Mouse (Mus musculus) inflammation-experienced regulatory T-cells, adult 6 months (primary cell): ENCODE data around the gene Ilkap. TPM values are rescaled to one million over a fixed set of nuclear protein-coding genes. Genes with fewer than 3 reads are reported as not detected.
A peak's percentile ranks its signal among the peaks of the same experiment; 100 is the strongest.

Experiments
- ATAC-seq: one replicate; pipeline ENCODE4 v1.8.0; 2017
- polyA plus RNA-seq, 3 experiments: library from polyadenylated mRNA; unstranded; fragments of 100-300 nt; shearing (Covaris generic); gene quantifications; one replicate each; pipeline ENCODE4 v1.2.1; 2017

The Ilkap gene
- polyA plus RNA-seq = 10 to 100 TPM; 30.1 to 46.9 (median 37.7) TPM

DNA sequence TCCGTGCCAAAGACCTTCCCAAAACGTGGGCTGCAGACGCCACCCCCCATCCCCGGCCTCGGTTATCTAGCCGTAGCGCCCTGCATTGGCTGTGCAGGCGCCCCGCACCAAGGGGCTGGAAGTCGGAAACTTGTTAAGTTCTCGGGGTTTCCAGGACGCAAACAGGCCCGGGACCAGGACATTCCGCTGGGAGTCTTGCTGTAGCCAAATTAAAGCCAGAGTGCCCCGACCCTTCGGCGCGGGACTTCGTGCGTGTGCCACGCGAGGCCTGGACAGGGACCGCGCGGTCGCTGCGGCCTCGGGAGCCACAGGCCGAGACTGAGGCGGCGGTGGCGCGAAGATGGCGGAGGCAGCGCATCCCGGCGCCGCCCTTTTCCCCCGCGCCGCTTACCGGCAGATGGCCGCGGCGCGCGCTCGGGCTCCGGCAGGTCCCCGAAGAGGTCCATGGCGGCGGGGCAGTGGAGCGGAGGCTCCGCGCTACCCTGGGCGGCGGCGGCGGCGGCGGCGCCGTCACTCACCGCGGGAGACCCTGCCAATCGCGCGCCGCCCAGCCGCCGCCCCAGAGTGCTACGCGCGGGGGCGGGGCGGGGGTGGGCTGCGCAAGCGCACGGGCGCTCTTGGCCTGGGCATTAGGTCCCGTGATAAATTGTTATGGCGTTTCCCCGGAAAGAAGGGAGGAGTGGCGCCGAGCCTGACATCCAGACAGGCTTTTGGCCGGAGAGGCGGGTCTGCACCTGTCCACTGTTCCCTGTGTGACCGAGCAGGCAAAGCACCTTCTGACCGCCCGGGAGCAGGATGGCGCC lies at the start of gene Ilkap:
Ilkap (minus strand) TSS at position 556 of the 803 bp plus-strand sequence.
- ATAC-seq = peak; percentile 86

DNA sequence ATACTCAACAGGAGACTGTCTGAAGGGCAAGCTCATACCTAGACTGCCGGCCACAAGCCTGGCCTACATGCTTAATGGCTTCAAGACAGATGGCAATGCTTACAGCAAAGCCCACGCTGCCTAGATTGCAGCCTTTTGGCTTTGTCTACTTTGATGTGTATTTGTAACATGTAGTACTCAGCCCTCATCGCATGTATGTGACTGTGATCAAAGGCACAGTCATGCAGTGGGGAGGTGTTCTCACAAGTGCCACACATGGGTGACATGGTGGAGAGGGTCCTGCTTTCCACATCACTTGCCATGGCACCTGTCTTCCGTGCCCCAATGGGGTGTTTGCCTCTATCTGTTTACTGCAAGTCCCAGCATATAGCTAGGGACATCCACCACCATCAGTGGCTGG lies 47.9 kb upstream of the Ilkap start:
- no peak for ATAC-seq

DNA sequence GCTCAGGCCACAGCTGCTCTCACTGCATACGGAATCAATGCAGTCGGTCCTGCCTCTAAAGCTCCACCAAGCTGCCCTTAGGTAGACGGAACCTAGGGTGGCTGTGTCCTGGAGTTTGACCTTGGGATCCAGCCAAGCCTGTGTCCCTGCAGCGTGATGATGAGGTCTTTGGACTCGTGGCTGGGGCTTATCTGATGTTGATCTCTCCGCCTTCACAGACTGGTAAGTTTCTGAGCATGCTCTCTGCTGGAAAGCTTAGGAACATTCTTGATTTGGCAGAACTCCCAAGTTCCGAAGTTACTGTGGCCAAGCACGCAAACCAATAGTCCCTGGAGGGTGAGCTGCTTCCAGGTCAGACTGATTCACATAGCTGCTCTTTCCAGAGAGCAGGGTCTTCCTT lies 47.4 kb upstream of the Ilkap start:
- no peak for ATAC-seq

DNA sequence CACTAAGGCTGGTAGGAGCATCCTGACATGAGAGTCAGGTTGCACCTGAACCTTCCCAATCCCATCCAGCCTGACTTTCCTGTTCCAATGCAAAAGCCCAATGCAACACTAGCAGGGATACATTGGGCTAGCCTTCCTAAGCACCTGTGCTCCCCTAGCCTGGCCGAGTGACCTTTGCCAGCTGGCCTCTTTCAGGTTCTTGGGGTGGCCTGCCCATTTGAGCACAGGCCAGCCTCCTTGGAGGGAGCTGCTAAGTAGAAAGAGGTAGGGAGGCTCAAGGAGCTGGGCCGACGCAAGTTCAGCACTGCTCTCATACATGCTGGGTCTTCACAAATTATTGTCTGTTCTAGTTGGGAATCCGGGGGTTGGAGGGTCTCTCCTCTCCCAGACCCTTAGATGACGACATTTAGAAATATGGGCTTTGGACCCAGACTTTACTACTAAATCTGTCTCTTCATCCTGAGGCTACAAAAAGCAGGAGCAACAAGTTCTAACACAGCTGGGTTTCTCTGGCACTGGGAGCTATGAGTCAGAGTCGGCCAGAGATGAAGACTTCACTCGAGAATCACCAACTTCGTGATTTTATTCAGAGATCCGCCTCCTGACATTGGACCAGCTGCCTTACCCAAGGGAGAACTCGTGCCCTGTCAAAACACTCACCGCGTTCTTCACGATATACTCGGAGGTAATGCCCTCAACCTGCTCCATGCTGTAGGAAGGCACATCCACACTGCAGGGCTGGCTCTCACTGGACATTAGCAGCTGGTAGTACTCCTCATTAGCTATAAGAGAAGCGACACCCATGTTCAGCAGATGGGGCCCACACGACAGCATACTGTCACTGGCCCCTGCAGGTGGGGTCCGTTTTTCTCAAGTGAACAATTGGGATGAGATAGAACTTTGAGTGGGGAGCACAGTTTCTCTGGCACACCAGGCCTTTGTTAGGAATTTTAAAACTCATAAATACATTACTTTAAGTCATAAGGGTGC lies 46.5 kb upstream of the Ilkap start:
- no peak for ATAC-seq

DNA sequence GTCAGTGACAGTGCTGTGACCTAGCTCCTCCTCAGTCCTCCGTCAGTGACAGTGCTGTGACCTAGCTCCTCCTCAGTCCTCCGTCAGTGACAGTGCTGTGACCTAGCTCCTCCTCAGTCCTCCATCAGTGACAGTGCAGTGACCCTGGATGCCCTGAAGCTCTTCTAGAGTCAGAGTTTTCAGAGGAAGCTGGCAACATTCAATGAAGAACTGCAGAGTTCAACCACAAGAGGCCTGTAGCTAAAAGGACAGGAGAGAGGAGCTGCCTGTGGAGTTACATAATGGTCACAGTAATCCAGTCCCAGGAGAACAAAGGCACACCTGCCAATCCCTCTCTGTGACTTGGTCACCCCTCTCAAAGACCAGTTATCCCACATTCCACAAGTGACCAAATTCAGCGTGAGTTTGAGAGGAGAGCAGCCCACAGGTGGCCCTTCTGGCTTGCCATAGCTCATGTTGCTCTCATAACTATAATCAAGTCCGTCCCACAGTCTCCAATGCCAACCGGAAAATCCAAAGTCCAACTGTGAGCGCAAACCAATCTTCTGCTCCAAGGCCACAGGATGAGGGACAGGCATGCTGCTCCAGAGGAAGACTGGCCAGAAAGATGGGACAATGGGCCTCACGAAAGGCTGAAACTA lies 43.9 kb upstream of the Ilkap start:
- no peak for ATAC-seq

DNA sequence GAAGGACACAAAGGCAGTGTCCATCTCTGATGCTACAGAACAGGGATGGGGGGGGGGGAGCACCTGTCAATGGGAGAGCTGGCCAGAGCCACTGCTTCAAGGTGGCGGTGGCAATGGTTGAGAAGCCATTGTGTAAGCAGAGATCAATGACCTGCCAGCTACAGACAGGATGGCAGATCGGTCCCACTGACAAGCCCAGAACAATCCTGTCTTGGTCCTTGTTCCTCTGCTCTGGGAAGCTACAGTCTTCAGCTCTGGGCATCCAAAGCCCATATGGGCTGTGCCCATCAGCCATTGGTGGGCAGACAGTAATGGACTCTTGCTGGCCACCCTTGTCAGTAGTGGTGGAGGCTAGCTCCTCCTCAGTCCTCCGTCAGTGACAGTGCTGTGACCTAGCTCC lies 43.2 kb upstream of the Ilkap start:
- no peak for ATAC-seq

DNA sequence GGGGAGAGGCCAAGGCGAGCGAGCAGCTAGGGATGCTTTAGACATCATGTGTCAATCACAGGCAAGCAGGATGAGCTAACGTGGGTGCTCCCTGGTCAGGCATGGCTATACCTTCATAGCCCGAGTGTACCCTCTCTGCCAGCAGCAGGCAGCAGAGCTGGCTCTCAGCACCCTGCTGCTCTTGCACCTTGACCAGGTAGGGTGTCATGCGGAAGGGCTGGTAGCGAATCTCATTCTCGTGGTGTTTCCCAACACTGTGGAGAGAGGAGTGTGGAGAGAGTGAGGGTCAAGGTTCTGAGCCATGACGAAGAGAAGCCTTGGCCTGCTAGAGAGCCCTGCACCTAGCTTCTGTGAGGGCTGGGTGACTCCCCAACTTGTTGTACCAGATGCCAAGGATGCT lies 41.2 kb upstream of the Ilkap start:
- no peak for ATAC-seq

DNA sequence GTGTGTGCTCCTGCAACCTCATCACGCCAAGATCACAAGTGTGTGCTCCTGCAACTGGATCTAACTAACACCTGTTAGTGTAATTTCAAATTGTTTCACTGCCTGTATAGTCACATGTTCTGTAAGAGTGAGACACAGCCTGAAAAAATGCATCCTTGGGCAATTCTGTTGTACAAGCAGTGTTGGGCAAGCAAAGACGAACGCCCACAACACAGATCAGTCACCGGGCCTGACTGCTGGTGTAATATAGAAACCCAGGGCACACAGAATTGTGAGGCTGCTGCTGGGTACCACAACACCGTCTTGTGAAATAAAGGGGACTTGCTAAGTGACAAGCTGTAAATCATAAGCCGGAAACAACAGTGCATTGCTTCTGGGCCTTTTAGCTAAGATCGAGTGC lies 39.0 kb upstream of the Ilkap start:
- ATAC-seq = no peak

DNA sequence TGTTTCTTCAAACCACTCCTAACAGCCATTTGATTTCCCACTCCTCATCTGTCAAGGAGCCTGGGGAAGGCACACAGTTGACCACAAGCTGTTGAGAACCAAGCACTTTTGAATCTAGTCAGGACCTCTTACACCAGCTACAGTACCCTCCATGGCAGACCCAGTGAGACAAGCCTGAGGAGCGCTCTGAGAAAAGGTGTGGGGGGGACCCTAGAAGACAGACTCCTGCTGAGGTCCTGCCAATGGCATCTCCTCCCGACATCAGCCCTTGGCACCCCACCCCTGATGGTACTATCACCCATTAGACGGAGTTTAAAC lies 38.4 kb upstream of the Ilkap start:
- ATAC-seq = no peak

DNA sequence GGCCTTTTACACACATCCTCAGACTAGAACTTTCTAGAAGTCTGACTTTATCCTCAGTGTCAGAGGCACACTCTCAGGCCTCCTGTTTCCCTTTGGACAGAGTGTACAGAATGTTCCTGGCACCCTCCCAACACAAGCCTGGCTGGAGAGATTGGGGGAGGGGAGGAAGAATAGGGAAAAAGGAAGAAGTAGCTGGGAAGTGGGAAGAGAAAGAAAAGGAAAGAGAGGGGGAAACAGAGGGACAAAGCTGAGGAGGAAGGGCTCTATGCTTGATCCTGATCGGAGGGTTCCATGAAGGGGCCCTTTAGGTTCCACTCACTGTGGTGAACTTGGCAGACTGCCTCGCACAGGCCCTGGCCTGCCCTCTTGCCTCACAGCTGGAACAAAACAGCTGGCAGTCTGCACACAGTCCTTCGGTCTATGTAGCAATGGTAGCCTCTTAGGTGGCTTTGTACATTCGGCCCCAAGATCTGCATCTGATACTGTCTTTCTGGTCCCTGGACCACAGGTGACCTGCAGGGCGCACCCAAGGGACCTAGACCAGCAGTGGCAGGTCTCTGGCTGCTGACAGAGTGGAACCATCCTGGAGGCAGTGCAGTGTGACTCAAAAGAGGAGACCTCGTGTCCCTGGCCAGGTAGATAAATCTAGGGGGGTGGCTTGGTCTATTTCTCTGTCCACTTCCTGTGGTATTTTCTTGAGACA lies 37.9 kb upstream of the Ilkap start:
- no peak for ATAC-seq

DNA sequence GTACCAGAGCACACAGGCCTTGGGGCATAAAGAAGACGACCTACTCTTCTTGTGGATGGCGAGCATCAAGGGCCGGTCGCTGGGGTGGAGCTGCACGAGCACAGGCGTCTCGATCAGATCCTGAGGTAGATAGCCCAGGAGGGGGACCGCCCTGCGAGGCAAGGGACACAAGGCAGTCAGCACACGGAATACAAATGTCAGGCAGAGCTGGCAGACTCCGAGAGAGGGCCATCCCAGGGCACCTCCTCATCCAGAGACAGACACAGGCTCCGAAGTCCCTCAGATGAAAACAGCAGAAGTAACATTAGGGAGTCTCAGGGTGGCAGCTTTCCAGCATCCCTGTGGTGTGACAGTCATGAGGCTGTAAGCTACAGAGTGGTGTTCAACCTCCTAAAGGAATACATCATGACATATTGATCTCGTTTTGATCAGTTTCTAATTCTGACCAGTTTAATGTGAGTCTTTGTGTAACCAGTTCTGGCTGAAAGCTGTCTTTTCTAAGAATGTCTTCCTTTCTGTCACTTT lies 37.1 kb upstream of the Ilkap start:
- no peak for ATAC-seq

DNA sequence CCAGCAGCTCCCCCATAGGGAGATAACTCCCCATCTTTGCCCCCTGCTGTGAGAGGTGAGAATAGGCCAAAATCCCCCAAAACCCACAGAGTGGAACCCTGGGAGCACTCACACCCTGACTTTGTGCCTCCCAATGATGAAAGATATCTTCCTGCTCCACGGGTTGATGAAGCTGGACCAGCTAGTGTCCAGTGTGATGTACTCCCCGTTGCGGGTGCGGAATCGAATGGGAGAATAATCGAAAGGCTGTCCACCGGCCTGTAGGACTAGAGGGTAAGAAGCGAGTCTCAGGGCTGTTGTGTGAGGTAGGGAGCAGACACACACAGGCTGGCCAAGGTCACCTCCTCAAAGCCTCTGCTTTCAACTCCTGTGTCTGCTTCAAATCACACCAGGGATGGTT lies 36.3 kb upstream of the Ilkap start:
- ATAC-seq = no peak

DNA sequence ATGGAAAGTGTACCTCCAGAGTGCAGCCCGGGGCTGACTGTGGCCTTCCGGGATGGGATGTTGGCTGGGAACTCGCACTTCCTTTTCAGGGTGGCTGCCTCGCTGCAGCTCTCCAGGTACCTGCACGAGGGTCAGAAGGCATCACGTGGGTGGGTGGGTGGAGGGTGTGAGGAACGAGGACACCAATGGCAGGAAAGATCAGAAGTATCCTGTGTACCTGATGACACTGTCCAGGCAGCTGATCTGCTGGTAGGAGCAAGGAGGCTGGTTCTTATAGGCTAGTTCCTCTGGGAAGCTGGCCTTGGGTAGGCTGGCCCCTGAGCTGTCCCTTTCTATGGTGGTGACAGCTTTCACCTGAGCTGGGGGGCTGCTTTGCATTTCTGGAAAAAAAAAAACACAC lies 32.1 kb upstream of the Ilkap start:
- ATAC-seq = no peak

DNA sequence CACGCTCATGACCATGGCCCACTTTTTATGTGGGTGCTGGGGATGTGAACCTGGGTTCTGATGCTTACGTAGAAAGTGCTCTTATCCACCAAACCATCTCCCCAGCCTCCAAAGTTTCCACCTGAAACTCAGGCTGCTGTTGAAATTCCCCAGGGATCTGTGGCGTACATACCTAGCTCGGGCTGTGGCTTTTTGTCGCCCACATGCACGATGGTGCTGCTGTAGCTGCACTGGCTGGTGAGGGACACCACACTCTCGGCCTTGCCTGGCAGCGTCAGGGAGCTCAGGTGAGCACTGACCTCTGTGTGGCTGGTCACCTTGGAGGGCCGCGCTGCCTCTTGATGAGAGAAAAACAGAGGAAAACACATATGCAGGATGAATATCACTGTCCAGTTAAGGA lies 30.6 kb upstream of the Ilkap start:
- no peak for ATAC-seq

DNA sequence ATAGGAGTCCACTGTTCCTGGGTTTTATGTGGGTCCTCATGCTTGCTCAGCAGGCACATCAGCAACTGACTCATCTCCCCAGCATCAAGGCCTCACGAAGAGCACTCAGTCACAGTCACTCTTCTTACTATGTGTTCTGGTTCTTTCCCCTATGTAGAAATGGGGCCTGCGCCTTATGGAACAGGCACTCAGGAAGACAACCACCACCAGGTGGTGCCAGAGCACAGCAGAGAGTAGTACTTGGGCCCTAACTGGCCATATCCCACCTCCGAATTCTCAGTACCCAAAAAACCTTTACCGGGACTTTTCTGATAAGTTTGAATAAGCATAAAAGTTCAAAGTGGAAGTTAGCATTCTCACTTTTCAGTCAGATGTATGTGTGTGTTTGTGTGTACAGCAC lies 30.0 kb upstream of the Ilkap start:
- peak; percentile 63 for ATAC-seq

DNA sequence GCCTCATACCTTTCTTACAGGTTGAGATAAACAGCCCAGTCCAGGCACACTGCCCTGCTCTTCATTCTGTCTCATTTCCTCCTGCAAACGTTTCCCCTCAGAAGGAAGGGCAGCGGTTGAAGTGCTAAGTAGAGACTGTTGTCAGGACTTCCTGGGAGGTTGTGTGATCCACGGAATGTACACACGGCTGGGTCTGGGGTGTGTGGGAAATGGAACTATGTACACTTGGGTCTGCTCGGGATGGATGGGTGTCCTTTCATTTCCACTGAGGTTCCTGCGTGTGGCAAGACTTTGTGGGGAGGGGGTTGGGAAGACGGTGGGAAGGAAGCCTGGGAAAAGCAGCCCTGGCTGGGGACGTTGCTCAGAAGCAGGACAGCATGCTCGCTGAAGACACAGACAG lies 27.8 kb upstream of the Ilkap start:
- ATAC-seq = no peak

DNA sequence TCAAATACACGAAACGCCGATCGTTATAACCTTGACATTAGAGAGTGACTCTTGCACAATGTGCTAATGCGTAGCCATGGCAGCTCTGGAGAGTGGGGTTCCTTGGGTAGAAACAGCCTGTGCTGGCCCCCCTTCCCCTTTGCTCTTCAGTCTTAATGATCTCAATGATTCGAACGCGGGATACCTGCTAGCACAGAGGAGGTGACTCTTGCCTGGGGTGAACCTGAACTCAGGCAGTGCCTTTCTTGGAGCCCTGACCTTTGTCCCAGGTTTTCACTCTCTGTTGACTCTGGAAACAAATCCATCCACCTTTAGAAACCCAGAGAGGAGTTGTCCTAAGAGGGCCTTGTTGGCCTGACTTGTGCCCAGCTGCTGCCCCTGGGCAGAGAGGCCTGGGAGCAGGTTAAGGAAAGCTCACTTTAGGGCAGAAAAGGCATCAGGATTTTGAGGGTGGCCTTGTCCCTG lies 22.0 kb upstream of the Ilkap start:
- ATAC-seq = no peak

DNA sequence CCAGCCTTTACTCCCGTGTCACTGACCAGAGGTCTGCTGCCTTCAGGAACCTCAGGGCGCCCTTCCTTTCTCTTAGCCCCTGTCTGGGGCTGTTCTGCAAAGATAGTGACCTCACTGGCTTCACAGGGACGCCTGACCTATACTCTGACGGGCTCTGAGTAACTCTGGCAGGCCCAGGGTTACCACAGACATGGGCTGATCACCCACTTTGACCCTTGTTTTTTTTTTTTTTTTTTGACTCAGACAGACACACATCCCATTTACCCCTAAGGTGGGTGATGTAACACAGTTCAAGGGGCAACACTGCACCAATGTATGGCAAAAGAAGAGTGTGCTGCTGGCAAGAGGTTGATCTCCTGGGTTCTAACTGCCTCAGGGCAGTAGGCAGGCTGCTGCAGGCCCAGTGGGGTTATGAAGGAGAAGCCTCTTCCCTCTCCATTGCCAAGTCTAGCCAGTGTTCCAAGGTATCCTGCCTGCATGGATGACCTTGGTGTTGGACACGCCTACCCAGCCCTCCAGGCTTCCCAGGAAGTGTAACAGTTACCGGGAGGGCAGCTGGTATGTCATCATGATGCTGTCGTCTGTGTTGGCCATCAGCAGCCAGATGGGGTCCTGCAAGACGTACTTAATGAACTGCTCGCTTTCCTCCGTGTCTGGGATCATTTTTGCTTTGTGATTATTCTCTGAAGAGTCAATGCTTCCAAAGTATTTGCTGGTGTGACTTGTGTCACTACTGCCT lies 21.4 kb upstream of the Ilkap start:
- ATAC-seq = no peak

DNA sequence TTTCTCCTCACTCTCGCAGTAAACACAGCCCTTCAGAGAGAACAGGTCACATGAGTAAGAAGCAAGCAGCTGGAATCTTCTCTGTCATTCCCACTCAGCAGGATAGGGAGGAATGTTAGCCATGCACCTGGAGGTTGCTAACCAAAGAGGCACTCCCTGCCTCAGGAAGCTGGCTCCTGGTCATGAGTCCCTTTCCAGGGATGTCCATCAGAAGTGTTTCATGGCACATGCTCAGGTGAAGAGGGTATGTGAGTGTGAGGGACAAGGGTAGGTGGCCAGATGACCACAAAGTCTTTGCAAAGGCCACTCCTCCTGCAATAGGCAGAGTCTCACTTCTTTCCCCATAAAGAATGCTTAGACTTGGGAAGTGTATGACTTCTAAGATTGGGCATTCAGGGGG lies 19.4 kb upstream of the Ilkap start:
- ATAC-seq = no peak

DNA sequence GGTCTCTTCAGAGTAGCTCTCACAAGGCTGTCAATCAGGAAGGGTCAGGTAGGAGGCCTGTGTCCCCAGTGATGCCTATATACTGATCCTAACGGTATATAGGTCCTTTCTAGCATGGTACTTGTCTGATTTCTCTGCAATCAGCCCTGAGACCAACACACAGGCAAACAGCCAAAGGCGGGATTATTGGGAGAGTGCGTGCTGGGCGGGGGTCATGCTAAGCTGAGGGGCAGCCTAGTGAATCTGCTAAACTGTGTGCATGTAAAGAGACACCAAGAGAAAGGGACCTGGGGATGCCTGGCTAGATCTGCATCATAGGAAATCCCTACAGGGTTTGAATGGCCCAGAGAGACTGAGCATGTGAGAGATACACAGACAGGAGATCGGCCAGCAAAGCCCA lies 16.7 kb upstream of the Ilkap start:
- no peak for ATAC-seq

DNA sequence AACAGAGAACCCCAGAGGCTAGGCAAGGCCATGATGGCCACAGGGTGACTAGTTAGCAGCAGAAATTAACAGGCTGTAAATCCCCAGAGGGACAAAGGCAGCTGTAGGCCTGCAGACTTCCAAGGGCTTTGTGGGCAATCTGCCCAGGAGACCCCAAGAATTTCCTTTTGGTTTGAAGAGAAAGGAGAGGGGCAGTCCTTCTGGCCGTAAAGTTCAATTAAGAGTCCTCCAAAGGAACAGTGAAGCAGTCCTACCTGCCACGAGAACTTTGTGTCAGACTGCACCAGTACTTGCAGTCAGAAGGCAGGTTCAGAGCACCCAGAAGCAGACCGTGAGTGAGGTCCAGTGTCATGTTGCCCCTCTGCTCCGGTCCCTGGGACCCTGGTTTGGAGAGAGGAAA lies 16.3 kb upstream of the Ilkap start:
- no peak for ATAC-seq
